Mouse (Mus musculus) limb, embryonic 11.5 days (tissue): Measurements from ENCODE around the gene Scn3b. TPM values are rescaled to one million over a fixed set of nuclear protein-coding genes. Genes with fewer than 3 reads are reported as not detected.

Source experiments
- ATAC-seq: fragments of 200-750 bp; cut with Nextera tagmentation; 2 replicates; pipeline ENCODE4 v1.8.0; 2017; ENCODE audit warnings: low read depth; ENCODE audit not compliant: insufficient number of reproducible peaks, low FRiP score, low TSS enrichment
- DNase-seq: peaks from one replicate; pipeline ENCODE4 v3.0.0-alpha.2; 2015; ENCODE audit warnings: low spot score
- H3K27ac ChIP-seq: fragments of 300-500 bp; sonication (generic); replicated peaks from 2 replicates; pipeline ENCODE4 v1.5.1; 2014; ENCODE audit warnings: low read depth, mild to moderate bottlenecking, low read length
- H3K27me3 ChIP-seq: fragments of 300-500 bp; sonication (generic); 2 replicates; pipeline ENCODE4 v1.6.1; 2014; ENCODE audit warnings: mild to moderate bottlenecking, low read length, mixed read lengths; ENCODE audit not compliant: control insufficient read depth, insufficient read depth
- H3K36me3 ChIP-seq: fragments of 300-500 bp; sonication (generic); 2 replicates; pipeline ENCODE4 v1.6.1; 2014; ENCODE audit warnings: mild to moderate bottlenecking, low read length, moderate library complexity, mixed read lengths; ENCODE audit not compliant: control insufficient read depth, insufficient read depth
- H3K4me1 ChIP-seq: fragments of 300-500 bp; sonication (generic); 2 replicates; pipeline ENCODE4 v1.6.1; 2014; ENCODE audit warnings: low read length, mixed read lengths; ENCODE audit not compliant: control insufficient read depth, insufficient read depth
- H3K4me2 ChIP-seq: fragments of 300-500 bp; sonication (generic); 2 replicates; pipeline ENCODE4 v1.6.1; 2014; ENCODE audit warnings: low read depth, mild to moderate bottlenecking, moderate library complexity; ENCODE audit not compliant: severe bottlenecking
- H3K4me3 ChIP-seq: fragments of 300-500 bp; sonication (generic); 2 replicates; pipeline ENCODE4 v1.5.1; 2014; ENCODE audit warnings: low read depth, low read length
- H3K9ac ChIP-seq: fragments of 300-500 bp; sonication (generic); 2 replicates; pipeline ENCODE4 v1.6.1; 2014; ENCODE audit warnings: mild to moderate bottlenecking, low read length
- H3K9me3 ChIP-seq: fragments of 300-500 bp; sonication (generic); 2 replicates; pipeline ENCODE4 v1.6.1; 2016; ENCODE audit warnings: low read length; ENCODE audit not compliant: control insufficient read depth
- WGBS: fragments of 180-500 bp; shearing (Covaris S2); extraction: QIAGEN DNeasy Blood & Tissue Kit; methylation state at CpG from one replicate; pipeline ENCODE4 v1.1.7; 2014; 5-methylcytosine and 5-hydroxymethylcytosine counted together
- polyA plus RNA-seq: library from polyadenylated mRNA; unstranded; fragments of >200 nt; fragmentation: Nextera tagmentation; extraction: Ambion mirVana; gene quantifications from 2 replicates; pipeline ENCODE4 v1.2.1, GENCODE M21; 2014

The Scn3b gene
- polyA plus RNA-seq, result 0.15 and 0.35 TPM in 2 replicates

- peak; percentile 81 for ATAC-seq
- H3K4me3 ChIP-seq, result peak within 1 kb of the TSS; percentile 12; the same call in 1 of the 2 replicates
- no peaks in the 10 kb centered on the region for H3K36me3 ChIP-seq
- no peaks in the 10 kb centered on the region for H3K9me3 ChIP-seq
- H3K4me2 ChIP-seq, result peak within 1 kb of the TSS; percentile 37
- no peak within 1 kb of the TSS for H3K9ac ChIP-seq
- WGBS, result 2% methylated on average over 41 of the region's 42 CpGs
- no peaks in the 10 kb centered on the region for H3K4me1 ChIP-seq
- DNase-seq, result peak; percentile 77
- no peak within 1 kb of the TSS for H3K27ac ChIP-seq
- H3K27me3 ChIP-seq, result peaks cover 15% of the 10 kb centered on the region
Observed at GRCm38 (mm10) chr9:40269103-40269861, at the start of gene Scn3b. Gene Scn3b (plus strand): TSS chr9:40269217.

GRCm38 (mm10) chr9:40224289-40224688 lies 44.7 kb upstream of the Scn3b start:
- WGBS, result 76% methylated on average over 4 of the region's 4 CpGs
- Histone ChIP-seq H3K27me3 (no peaks in the 10 kb centered on the region), H3K9ac (no peak overlapping the region), H3K9me3 (no peaks in the 10 kb centered on the region), H3K4me2 (no peak overlapping the region), H3K4me1 (no peaks in the 10 kb centered on the region), H3K27ac (no peak overlapping the region), H3K4me3 (no peak overlapping the region), H3K36me3 (no peaks in the 10 kb centered on the region)
- DNase-seq (no peak), ATAC-seq (no peak)

GRCm38 (mm10) chr9:40227874-40228789 lies 40.9 kb upstream of the Scn3b start:
- Histone ChIP-seq H3K27ac (no peak overlapping the region), H3K4me2 (no peak overlapping the region), H3K36me3 (no peaks in the 10 kb centered on the region), H3K27me3 (no peaks in the 10 kb centered on the region), H3K4me1 (no peaks in the 10 kb centered on the region), H3K9me3 (no peaks in the 10 kb centered on the region; the same call in 1 of the 2 replicates), H3K4me3 (no peak overlapping the region), H3K9ac (no peak overlapping the region)
- peak; percentile 78 for DNase-seq
- ATAC-seq, result no peak
- 66% methylated on average over 10 of the region's 10 CpGs for WGBS

- Histone ChIP-seq H3K9ac (no peak overlapping the region), H3K4me3 (no peak overlapping the region), H3K27ac (no peak overlapping the region), H3K27me3 (no peaks in the 10 kb centered on the region), H3K4me2 (no peak overlapping the region), H3K4me1 (no peaks in the 10 kb centered on the region), H3K36me3 (no peaks in the 10 kb centered on the region), H3K9me3 (no peaks in the 10 kb centered on the region; the same call in 1 of the 2 replicates)
- DNase-seq, result no peak
- ATAC-seq, result no peak
- 74% methylated on average over 6 of the region's 6 CpGs for WGBS
Observed at GRCm38 (mm10) chr9:40228804-40229331, 40.1 kb upstream of the Scn3b start.

GRCm38 (mm10) chr9:40229479-40229878 lies 39.5 kb upstream of the Scn3b start:
- no peaks in the 10 kb centered on the region for H3K36me3 ChIP-seq
- H3K27ac ChIP-seq, result no peak overlapping the region
- H3K9me3 ChIP-seq, result no peaks in the 10 kb centered on the region; the same call in 1 of the 2 replicates
- DNase-seq, result no peak
- H3K4me2 ChIP-seq, result no peak overlapping the region
- H3K9ac ChIP-seq, result no peak overlapping the region
- no peaks in the 10 kb centered on the region for H3K27me3 ChIP-seq
- peaks cover 2% of the 10 kb centered on the region; the same call in 1 of the 2 replicates for H3K4me1 ChIP-seq
- WGBS, result 80% methylated on average over 5 of the region's 5 CpGs
- H3K4me3 ChIP-seq, result no peak overlapping the region
- no peak for ATAC-seq

GRCm38 (mm10) chr9:40231019-40231418 lies 38.0 kb upstream of the Scn3b start:
- Histone ChIP-seq H3K4me1 (peaks cover 6% of the 10 kb centered on the region; the same call in 1 of the 2 replicates), H3K4me2 (no peak overlapping the region), H3K36me3 (no peaks in the 10 kb centered on the region), H3K27me3 (no peaks in the 10 kb centered on the region), H3K4me3 (no peak overlapping the region), H3K27ac (no peak overlapping the region), H3K9ac (no peak overlapping the region), H3K9me3 (no peaks in the 10 kb centered on the region; the same call in 1 of the 2 replicates)
- ATAC-seq (no peak), DNase-seq (no peak)
- 81% methylated on average over 3 of the region's 3 CpGs for WGBS

- DNase-seq (no peak), ATAC-seq (no peak)
- Histone ChIP-seq H3K9ac (no peak overlapping the region), H3K27me3 (no peaks in the 10 kb centered on the region), H3K36me3 (no peaks in the 10 kb centered on the region), H3K9me3 (no peaks in the 10 kb centered on the region; the same call in 1 of the 2 replicates), H3K4me2 (no peak overlapping the region), H3K4me1 (peaks cover 6% of the 10 kb centered on the region; the same call in 1 of the 2 replicates), H3K4me3 (no peak overlapping the region), H3K27ac (no peak overlapping the region)
- WGBS, result 59% methylated on average over 10 of the region's 10 CpGs
Observed at GRCm38 (mm10) chr9:40234233-40235072, 34.6 kb upstream of the Scn3b start.
